Mouse (Mus musculus): ENCODE measurements at regions not wholly inside any gene's neighbourhood (a gene's known extent, or its start where the extent isn't known, plus 50 kb on each side); places are given as distances from the start of the nearest gene placed in this dataset.
A peak's percentile ranks its signal among the peaks of the same experiment; 100 is the strongest.
"Not testable (repeated sequence)": the region's sequence is repeated elsewhere in the genome, so short reads cannot be mapped to it uniquely, and the experiment has no call there.

GRCm38 (mm10) chr2:57185151-57185550, 52.3 kb upstream of the Gpd2 start:
- DNase-seq (ENCODE audit: extremely low spot score in 1 of 2, low spot score in 1 of 2), result no peak

- DNase-seq (ENCODE audit: extremely low spot score in 1 of 2, low spot score in 1 of 2), result not testable (repeated sequence)
Observed at GRCm38 (mm10) chr2:57183108-57183507, 54.3 kb upstream of the Gpd2 start.

GRCm38 (mm10) chr2:57181692-57182541, 55.5 kb upstream of the Gpd2 start:
- DNase-seq (ENCODE audit: extremely low spot score in 1 of 2, low spot score in 1 of 2), result peak; percentile 93 to 96

DNA sequence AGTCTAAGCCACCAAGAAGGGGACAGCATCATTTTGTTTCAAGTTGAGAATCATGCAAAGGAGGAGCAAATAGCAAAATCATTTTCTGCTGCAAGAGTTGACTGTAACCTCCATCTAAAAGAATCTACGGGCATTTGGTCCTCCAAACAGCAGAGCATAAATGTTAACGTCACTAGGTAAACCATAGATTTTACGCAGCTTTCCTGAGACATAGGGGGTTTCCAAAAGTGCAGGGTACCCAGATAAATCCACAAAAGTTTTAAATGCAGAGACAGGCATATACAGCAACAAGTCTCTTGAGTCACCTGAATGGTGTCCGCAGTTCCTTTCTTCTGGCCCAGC, 56.1 kb upstream of the Gpd2 start:
- no peak for DNase-seq (ENCODE audit: extremely low spot score in 1 of 2, low spot score in 1 of 2)

GRCm38 (mm10) chr2:57178056-57178455, 54.3 kb upstream of the Nr4a2 start:
- DNase-seq (ENCODE audit: extremely low spot score in 1 of 2, low spot score in 1 of 2), result no peak

DNA sequence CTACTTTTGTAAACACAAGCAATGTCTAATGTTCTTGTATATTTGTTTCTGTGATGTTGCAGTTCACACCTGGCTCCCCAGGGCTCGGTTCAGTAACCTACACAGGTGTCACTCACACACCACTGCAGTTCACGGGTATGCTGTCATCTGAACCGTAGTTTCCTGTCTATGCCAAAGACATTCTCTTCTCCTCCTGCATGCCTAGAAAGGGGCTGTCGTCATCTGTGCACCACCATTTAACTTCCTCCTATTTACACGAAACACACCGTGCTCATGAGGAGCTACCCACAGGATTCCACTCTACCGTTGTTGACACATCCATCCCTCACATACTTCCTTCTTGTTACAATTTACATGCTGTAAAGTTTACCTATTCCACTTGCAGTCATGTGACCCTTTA, 52.7 kb upstream of the Nr4a2 start:
- DNase-seq (ENCODE audit: extremely low spot score in 1 of 2, low spot score in 1 of 2), result no peak

GRCm38 (mm10) chr2:57175219-57175618, 51.4 kb upstream of the Nr4a2 start:
- DNase-seq (ENCODE audit: extremely low spot score in 1 of 2, low spot score in 1 of 2), result no peak
